ENCODE assay signal across 20 mouse cellular contexts in genomic region chr4:7143676-7144075, GRCm38 (mm10).
DNase-seq lines count a peak whose midpoint lies in the region; ATAC-seq and TF ChIP-seq lines count a peak whose summit lies in the region.
"Had no signal": no experiment of that assay in that cellular context is flagged by ENCODE, and none has a peak within 500 bp of the region (broad histone marks: within the 10 kb centered on the region; RNA-seq: fewer than 3 reads in every experiment).

No protein-coding gene starts in this region.

- peak; percentile 67 for DNase-seq in kidney, adult 2 months
- DNase-seq in kidney, postnatal 14 days: peak; percentile 9
- no peak for DNase-seq in gastrocnemius, postnatal 36 days
- DNase-seq in thymus, postnatal 4 days: no peak
- DNase-seq in layer of hippocampus, postnatal 36 days: no peak
- DNase-seq: adrenal gland, postnatal 25 days; B cell, adult 2 months; cerebellum, adult 8-10 months; gastrocnemius, postnatal 25 days; lung, embryonic 14.5 days; lung, postnatal 4 days; right cerebral cortex, postnatal 25 days; thymus, adult 2 months had no signal

- no peaks in the 10 kb centered on the region for H3K36me3 ChIP-seq in intestine, embryonic 15.5 days
- no peaks in the 10 kb centered on the region for H3K36me3 ChIP-seq in kidney, adult 2 months (ENCODE audit: control insufficient read depth, insufficient read depth, low read length)
- H3K36me3 ChIP-seq in liver, embryonic 15.5 days (replicated peaks): no peaks in the 10 kb centered on the region
- no peaks in the 10 kb centered on the region for H3K36me3 ChIP-seq in forebrain, embryonic 15.5 days
- H3K36me3 ChIP-seq: heart, embryonic 12.5 days; hindbrain, embryonic 15.5 days; limb, embryonic 10.5 days; midbrain, embryonic 10.5 days had no signal

- no peak overlapping the region for H3K9ac ChIP-seq in intestine, embryonic 15.5 days
- H3K9ac ChIP-seq in liver, embryonic 15.5 days: no peak overlapping the region
- H3K9ac ChIP-seq in forebrain, embryonic 15.5 days (replicated peaks): no peak overlapping the region
- H3K9ac ChIP-seq: heart, embryonic 12.5 days; hindbrain, embryonic 15.5 days; lung, embryonic 14.5 days had no signal

- H3K9me3 ChIP-seq in intestine, embryonic 15.5 days: no peaks in the 10 kb centered on the region
- no peaks in the 10 kb centered on the region for H3K9me3 ChIP-seq in liver, embryonic 15.5 days (replicated peaks)
- no peaks in the 10 kb centered on the region for H3K9me3 ChIP-seq in forebrain, embryonic 15.5 days
- H3K9me3 ChIP-seq: heart, embryonic 12.5 days; hindbrain, embryonic 15.5 days; limb, embryonic 10.5 days; midbrain, embryonic 10.5 days had no signal

- H3K4me3 ChIP-seq in intestine, embryonic 15.5 days (replicated peaks): no peak overlapping the region
- H3K4me3 ChIP-seq in kidney, adult 2 months (ENCODE audit: insufficient read depth, low read depth, low read length): no peak overlapping the region
- H3K4me3 ChIP-seq in liver, embryonic 15.5 days (replicated peaks): no peak overlapping the region
- H3K4me3 ChIP-seq in forebrain, embryonic 15.5 days: no peak overlapping the region
- H3K4me3 ChIP-seq: heart, embryonic 12.5 days; hindbrain, embryonic 15.5 days; limb, embryonic 10.5 days; midbrain, embryonic 10.5 days had no signal

- TF ChIP-seq POLR2A in kidney, adult 2 months (IDR thresholded peaks at IDR 0.05; ENCODE audit: low read depth, low read length): no peak

- H3K27ac ChIP-seq in intestine, embryonic 15.5 days: peak overlapping the region; percentile 68
- H3K27ac ChIP-seq in kidney, adult 2 months (ENCODE audit: insufficient read depth, low read depth, low read length): peak overlapping the region; percentile 92
- peak overlapping the region; percentile 34; the same call in 1 of the 2 replicates for H3K27ac ChIP-seq in liver, embryonic 15.5 days (replicated peaks)
- no peak overlapping the region for H3K27ac ChIP-seq in forebrain, embryonic 15.5 days (replicated peaks)
- H3K27ac ChIP-seq: hindbrain, embryonic 15.5 days; limb, embryonic 10.5 days; midbrain, embryonic 10.5 days had no signal

- 58% methylated on average over 2 of the region's 2 CpGs for WGBS in intestine, embryonic 15.5 days
- WGBS in kidney, adult 2 months: 32% methylated on average over 2 of the region's 2 CpGs
- WGBS in liver, embryonic 15.5 days (ENCODE audit: insufficient replicate concordance): 40% methylated on average over 2 of the region's 2 CpGs
- WGBS in forebrain, embryonic 15.5 days: 78% methylated on average over 2 of the region's 2 CpGs

- intact Hi-C loops in gastrocnemius, postnatal 36 days (cut with DNase I): no loop called here

- H3K4me2 ChIP-seq in intestine, embryonic 15.5 days (replicated peaks): peak overlapping the region; percentile 14; the same call in 1 of the 2 replicates
- no peak overlapping the region for H3K4me2 ChIP-seq in liver, embryonic 15.5 days
- no peak overlapping the region for H3K4me2 ChIP-seq in forebrain, embryonic 15.5 days (replicated peaks)
- H3K4me2 ChIP-seq: heart, embryonic 12.5 days; hindbrain, embryonic 15.5 days; lung, embryonic 14.5 days had no signal

- no peaks in the 10 kb centered on the region for H3K4me1 ChIP-seq in intestine, embryonic 15.5 days (replicated peaks)
- H3K4me1 ChIP-seq in kidney, adult 2 months (ENCODE audit: control insufficient read depth, insufficient read depth, low read length): peaks cover 7% of the 10 kb centered on the region; the same call in 1 of the 2 replicates
- no peaks in the 10 kb centered on the region for H3K4me1 ChIP-seq in liver, embryonic 15.5 days (replicated peaks)
- H3K4me1 ChIP-seq in forebrain, embryonic 15.5 days: no peaks in the 10 kb centered on the region
- H3K4me1 ChIP-seq: heart, embryonic 12.5 days; hindbrain, embryonic 15.5 days; limb, embryonic 10.5 days; midbrain, embryonic 10.5 days had no signal

- no peak for TF ChIP-seq CTCF in kidney, adult 2 months (conservative IDR thresholded peaks at IDR 0.05; ENCODE audit: insufficient read depth, insufficient read length, low read depth, low read length)

- H3K27me3 ChIP-seq in intestine, embryonic 15.5 days (replicated peaks): no peaks in the 10 kb centered on the region
- no peaks in the 10 kb centered on the region for H3K27me3 ChIP-seq in kidney, adult 2 months (replicated peaks; ENCODE audit: control insufficient read depth, insufficient read depth, low read length)
- H3K27me3 ChIP-seq in liver, embryonic 15.5 days: no peaks in the 10 kb centered on the region
- H3K27me3 ChIP-seq in forebrain, embryonic 15.5 days: no peaks in the 10 kb centered on the region
- H3K27me3 ChIP-seq: heart, embryonic 12.5 days; hindbrain, embryonic 15.5 days had no signal

- ATAC-seq in intestine, embryonic 15.5 days: peak; percentile 87
- ATAC-seq in liver, embryonic 15.5 days (ENCODE audit: insufficient read depth): peak; percentile 60
- ATAC-seq in forebrain, embryonic 15.5 days (replicated peaks): no peak

Comparison
In these comparisons a context has a peak if more than half of its experiments do, and no peak if none do; other contexts are left out.
1. DNase-seq: peak in kidney, adult 2 months (single experiment) and kidney, postnatal 14 days (single experiment); none in gastrocnemius, postnatal 36 days (0 of 2), thymus, postnatal 4 days (single experiment) and layer of hippocampus, postnatal 36 days (0 of 2).